Mouse (Mus musculus) megakaryocyte, embryonic 14.5 days (primary cell): ENCODE measurements at regions not wholly inside any gene's neighbourhood (a gene's known extent, or its start where the extent isn't known, plus 50 kb on each side); places are given as distances from the start of the nearest gene placed in this dataset.

Experiments
- FLI1 ChIP-seq: IDR thresholded peaks from 2 replicates; pipeline ENCODE4 v1.6.1; 2012; ENCODE audit warnings: low read length, inconsistent platforms, mixed read lengths
- GATA1 ChIP-seq: IDR thresholded peaks from 3 replicates; pipeline ENCODE4 v1.6.1; 2012; ENCODE audit warnings: mixed read lengths, low read length, inconsistent platforms, borderline replicate concordance

- TF ChIP-seq GATA1 (no peak), FLI1 (no peak)
Measured at GRCm38 (mm10) chr6:135552396-135552795, 190.1 kb downstream of the Emp1 start.
